Mouse (Mus musculus) embryonic facial prominence, embryonic 14.5 days (tissue): ENCODE measurements around the gene Gpr146. TPM values are rescaled to one million over a fixed set of nuclear protein-coding genes. Genes with fewer than 3 reads are reported as not detected.
"Not testable (repeated sequence)": the region's sequence is repeated elsewhere in the genome, so short reads cannot be mapped to it uniquely, and the experiment has no call there.

Source experiments
- ATAC-seq: fragments of 200-750 bp; cut with Nextera tagmentation; 2 replicates; pipeline ENCODE4 v1.8.0; 2017; ENCODE audit warnings: low read depth, moderate number of reproducible peaks, moderate TSS enrichment
- DNase-seq: peaks from one replicate; pipeline ENCODE4 v3.0.0-alpha.2; 2015; ENCODE audit warnings: low spot score
- H3K27ac ChIP-seq: fragments of 300-500 bp; sonication (generic); replicated peaks from 2 replicates; pipeline ENCODE4 v1.5.1; 2014; ENCODE audit warnings: low read depth, mild to moderate bottlenecking, low read length, moderate library complexity
- H3K27me3 ChIP-seq: fragments of 300-500 bp; sonication (generic); replicated peaks from 2 replicates; pipeline ENCODE4 v1.6.1; 2014; ENCODE audit warnings: low read length; ENCODE audit not compliant: control insufficient read depth, insufficient read depth
- H3K36me3 ChIP-seq: fragments of 300-500 bp; sonication (generic); 2 replicates; pipeline ENCODE4 v1.6.1; 2014; ENCODE audit warnings: low read length, mixed read lengths; ENCODE audit not compliant: control insufficient read depth, insufficient read depth
- H3K4me1 ChIP-seq: fragments of 300-500 bp; sonication (generic); 2 replicates; pipeline ENCODE4 v1.6.1; 2014; ENCODE audit warnings: antibody characterized with exemption, low read length; ENCODE audit not compliant: control insufficient read depth, insufficient read depth
- H3K4me2 ChIP-seq: fragments of 300-500 bp; sonication (generic); 2 replicates; pipeline ENCODE4 v1.6.1; 2014; ENCODE audit warnings: low read depth, mild to moderate bottlenecking, low read length, moderate library complexity, mixed read lengths
- H3K4me3 ChIP-seq: fragments of 300-500 bp; sonication (generic); 2 replicates; pipeline ENCODE4 v1.5.1; 2014; ENCODE audit warnings: low read depth, mild to moderate bottlenecking, low read length
- H3K9ac ChIP-seq: fragments of 300-500 bp; sonication (generic); 2 replicates; pipeline ENCODE4 v1.6.1; 2014; ENCODE audit warnings: low read depth, mild to moderate bottlenecking, low read length, moderate library complexity, mixed read lengths
- H3K9me3 ChIP-seq: fragments of 300-500 bp; sonication (generic); 2 replicates; pipeline ENCODE4 v1.6.1; 2016; ENCODE audit warnings: low read length; ENCODE audit not compliant: control insufficient read depth
- WGBS: fragments of 180-500 bp; shearing (Covaris S2); extraction: QIAGEN DNeasy Blood & Tissue Kit; methylation state at CpG from one replicate; pipeline ENCODE4 v1.1.7; 2014; 5-methylcytosine and 5-hydroxymethylcytosine counted together
- polyA plus RNA-seq: library from polyadenylated mRNA; unstranded; fragments of >200 nt; fragmentation: Nextera tagmentation; extraction: Ambion mirVana; gene quantifications from 2 replicates; pipeline ENCODE4 v1.2.1, GENCODE M21; 2014

The Gpr146 gene
- polyA plus RNA-seq, result 2.0 and 2.8 TPM in 2 replicates

DNA sequence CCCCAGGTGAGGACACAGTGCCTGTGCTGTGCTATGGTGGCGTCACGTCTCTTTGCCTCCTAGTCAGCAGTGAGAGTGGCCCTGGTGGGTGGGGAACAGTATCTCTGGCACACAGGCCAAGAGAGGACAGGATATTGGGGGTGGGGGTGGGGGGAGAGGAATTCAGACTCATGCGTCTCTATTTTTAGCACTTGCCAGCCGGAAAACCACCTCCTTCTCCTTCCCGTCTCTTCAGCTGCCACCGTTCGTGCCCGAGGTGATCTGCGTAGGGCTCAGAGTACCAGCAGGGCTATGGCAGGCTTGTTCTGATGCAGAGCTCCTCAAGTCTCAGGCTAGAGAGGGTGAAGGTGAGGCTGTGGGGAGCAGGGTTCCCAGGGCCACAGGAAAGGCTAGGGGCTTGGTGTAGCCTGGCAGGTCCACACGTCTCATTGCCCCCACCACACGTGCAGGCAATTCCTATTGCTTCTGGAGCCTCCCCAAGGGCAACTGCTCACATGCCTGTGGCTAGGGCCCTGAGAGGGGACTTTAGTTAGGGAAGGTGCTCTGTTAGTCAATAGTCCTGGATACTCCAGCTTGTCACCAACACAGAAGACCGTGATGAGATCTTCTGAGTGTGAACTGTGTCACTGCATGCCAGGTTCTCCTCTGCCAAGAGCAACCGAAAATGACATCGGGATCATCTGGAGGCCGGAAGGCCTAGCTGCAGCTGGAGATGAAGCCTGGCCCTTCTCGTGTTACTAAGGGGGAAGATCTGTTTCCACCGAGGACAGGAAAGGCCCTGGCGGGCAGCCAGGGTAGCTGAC lies at the start of gene Gpr146:
Gpr146 (plus strand) TSS at position 230 of the 803 bp plus-strand sequence.
- H3K4me2 ChIP-seq, result 0 out of 2 replicates have a peak within 1 kb of the TSS, but pooled peaks have one; percentile 3

GRCm38 (mm10) chr5:139330766-139331165 lies 46.7 kb upstream of the Gpr146 start:
- DNase-seq, result no peak
- H3K27me3 ChIP-seq, result peaks cover 8% of the 10 kb centered on the region
- H3K4me3 ChIP-seq, result no peak overlapping the region
- no peak for ATAC-seq
- 67% methylated on average over 7 of the region's 7 CpGs for WGBS
- no peaks in the 10 kb centered on the region for H3K4me1 ChIP-seq
- H3K36me3 ChIP-seq, result no peaks in the 10 kb centered on the region
- H3K4me2 ChIP-seq, result no peak overlapping the region
- no peaks in the 10 kb centered on the region for H3K9me3 ChIP-seq
- no peak overlapping the region for H3K9ac ChIP-seq
- no peak overlapping the region for H3K27ac ChIP-seq

More for the DNA sequence above, at the start of gene Gpr146:
- Histone ChIP-seq H3K27me3 (no peaks in the 10 kb centered on the region), H3K9me3 (no peaks in the 10 kb centered on the region), H3K36me3 (no peaks in the 10 kb centered on the region), H3K9ac (peak within 1 kb of the TSS; percentile 34; the same call in 1 of the 2 replicates), H3K27ac (peak within 1 kb of the TSS; percentile 77), H3K4me3 (no peak within 1 kb of the TSS), H3K4me1 (peaks cover 36% of the 10 kb centered on the region)
- no peak for ATAC-seq
- 38% methylated on average over 17 of the region's 18 CpGs for WGBS
- peak; percentile 80 for DNase-seq

DNA sequence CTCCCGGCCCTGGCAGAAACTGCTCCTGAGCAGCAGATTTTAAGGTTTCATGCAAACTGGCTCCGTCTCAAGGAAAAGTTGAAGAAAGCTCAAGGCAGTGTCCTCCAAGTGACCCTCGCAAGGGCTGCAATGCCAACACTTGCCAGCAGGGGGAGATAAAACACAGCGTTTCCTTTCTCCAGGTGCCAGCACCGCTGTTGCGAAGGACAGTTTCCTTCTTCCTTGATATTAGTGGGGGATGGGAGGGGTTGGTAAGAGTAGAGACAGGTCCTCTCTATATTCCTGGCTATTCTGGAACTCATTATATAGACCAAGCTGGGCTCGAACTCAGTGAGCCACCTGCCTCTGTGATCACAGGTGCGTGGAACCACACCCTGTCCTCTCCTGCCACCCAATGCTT lies 45.8 kb upstream of the Gpr146 start:
- Histone ChIP-seq H3K4me3 (no peak overlapping the region), H3K27ac (no peak overlapping the region), H3K9ac (no peak overlapping the region), H3K9me3 (no peaks in the 10 kb centered on the region), H3K36me3 (peaks cover 6% of the 10 kb centered on the region), H3K4me1 (no peaks in the 10 kb centered on the region), H3K4me2 (no peak overlapping the region), H3K27me3 (no peaks in the 10 kb centered on the region)
- DNase-seq (peak; percentile 72), ATAC-seq (peak; percentile 15)
- WGBS, result 14% methylated on average over 8 of the region's 8 CpGs

- 79% methylated on average over 8 of the region's 8 CpGs for WGBS
- Histone ChIP-seq H3K4me3 (no peak overlapping the region), H3K4me2 (no peak overlapping the region), H3K9ac (no peak overlapping the region), H3K27me3 (no peaks in the 10 kb centered on the region), H3K9me3 (no peaks in the 10 kb centered on the region), H3K36me3 (peaks cover 16% of the 10 kb centered on the region), H3K4me1 (no peaks in the 10 kb centered on the region), H3K27ac (no peak overlapping the region)
- DNase-seq (no peak), ATAC-seq (peak; percentile 15)
Measured at GRCm38 (mm10) chr5:139332590-139333272, 44.8 kb upstream of the Gpr146 start.

- Histone ChIP-seq H3K4me2 (no peak overlapping the region), H3K27ac (no peak overlapping the region), H3K4me1 (no peaks in the 10 kb centered on the region), H3K4me3 (no peak overlapping the region), H3K27me3 (no peaks in the 10 kb centered on the region), H3K9ac (no peak overlapping the region), H3K36me3 (peaks cover 23% of the 10 kb centered on the region), H3K9me3 (no peaks in the 10 kb centered on the region)
- WGBS, result 67% methylated on average over 16 of the region's 16 CpGs
- DNase-seq (no peak), ATAC-seq (no peak)
Measured at GRCm38 (mm10) chr5:139333301-139334013, 44.0 kb upstream of the Gpr146 start.

GRCm38 (mm10) chr5:139334394-139334793 lies 43.1 kb upstream of the Gpr146 start:
- not testable (repeated sequence) for H3K27me3 ChIP-seq, H3K4me3 ChIP-seq, DNase-seq, H3K9ac ChIP-seq, H3K27ac ChIP-seq, H3K9me3 ChIP-seq, H3K4me1 ChIP-seq, H3K4me2 ChIP-seq, ATAC-seq
- 84% methylated on average over 10 of the region's 10 CpGs for whole genome bisulfite sequencing
- H3K36me3 ChIP-seq, result peaks cover 32% of the 10 kb centered on the region

GRCm38 (mm10) chr5:139335634-139336033 lies 41.9 kb upstream of the Gpr146 start:
- peaks cover 44% of the 10 kb centered on the region for H3K36me3 ChIP-seq
- H3K4me2 ChIP-seq, result no peak overlapping the region
- H3K4me1 ChIP-seq, result no peaks in the 10 kb centered on the region
- WGBS, result 93% methylated on average over 4 of the region's 4 CpGs
- no peak for DNase-seq
- no peak overlapping the region for H3K9ac ChIP-seq
- ATAC-seq, result no peak
- no peaks in the 10 kb centered on the region for H3K9me3 ChIP-seq
- H3K27ac ChIP-seq, result no peak overlapping the region
- H3K4me3 ChIP-seq, result no peak overlapping the region
- H3K27me3 ChIP-seq, result no peaks in the 10 kb centered on the region

DNA sequence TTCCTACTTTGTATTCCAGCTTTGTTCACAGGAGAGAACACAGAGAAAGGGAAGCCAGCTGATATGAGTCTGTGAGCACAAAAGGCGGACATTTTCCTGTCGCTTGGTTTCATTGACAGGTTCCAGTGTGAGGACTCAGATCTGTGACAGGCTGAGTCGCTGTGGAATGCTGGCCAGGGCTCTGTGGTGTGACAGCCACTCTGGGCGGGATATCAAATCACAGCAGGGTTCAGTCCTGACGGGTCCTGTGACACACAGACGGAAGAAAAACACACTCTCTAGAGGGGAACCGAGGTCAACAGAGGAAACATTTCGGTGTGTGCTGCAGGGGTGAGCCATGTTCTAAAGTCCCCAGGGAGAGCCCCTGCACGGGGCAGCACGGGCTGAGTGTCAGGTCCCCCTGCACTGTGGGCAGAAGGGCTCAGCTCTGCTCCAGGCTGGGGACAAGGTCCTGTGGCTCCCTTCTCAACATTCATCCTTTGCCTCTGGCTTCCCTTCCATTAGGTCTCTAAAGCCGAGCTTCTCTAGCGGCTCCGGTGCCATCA lies 39.6 kb upstream of the Gpr146 start:
- no peak overlapping the region for H3K4me3 ChIP-seq
- no peak; the same call in 1 of the 2 replicates for ATAC-seq
- H3K9me3 ChIP-seq, result no peaks in the 10 kb centered on the region
- H3K36me3 ChIP-seq, result peaks cover 66% of the 10 kb centered on the region
- H3K27me3 ChIP-seq, result no peaks in the 10 kb centered on the region
- 66% methylated on average over 13 of the region's 13 CpGs for WGBS
- no peak overlapping the region for H3K27ac ChIP-seq
- H3K4me1 ChIP-seq, result no peaks in the 10 kb centered on the region
- DNase-seq, result no peak
- no peak overlapping the region for H3K9ac ChIP-seq
- no peak overlapping the region for H3K4me2 ChIP-seq
